In the genomic region with DNA sequence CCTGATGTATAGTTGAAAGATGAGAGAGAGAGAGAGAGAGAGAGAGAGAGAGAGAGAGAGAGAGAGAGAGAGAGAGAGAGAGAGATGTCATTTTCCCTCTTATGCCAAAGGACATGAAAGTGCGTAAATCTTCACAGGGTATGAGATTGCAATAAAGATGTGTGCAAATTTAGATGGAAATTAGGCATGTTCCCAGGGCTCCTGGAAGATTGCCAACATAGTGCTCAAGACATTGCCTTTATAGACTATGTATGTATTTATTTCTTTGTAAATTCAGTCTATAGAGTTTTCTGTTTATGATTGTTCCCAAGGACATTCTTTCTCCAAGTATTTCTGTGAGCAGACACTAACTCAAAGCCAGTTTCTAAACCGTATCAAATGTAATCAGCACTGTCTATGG, we compare ENCODE assay signal across 16 mouse cellular contexts.
DNase-seq lines count a peak whose midpoint lies in the region; ATAC-seq and TF ChIP-seq lines count a peak whose summit lies in the region.
"Had no signal": no experiment of that assay in that cellular context is flagged by ENCODE, and none has a peak within 500 bp of the region (broad histone marks: within the 10 kb centered on the region; RNA-seq: fewer than 3 reads in every experiment).

No protein-coding gene starts in this region.

- no peak for TF ChIP-seq POLR2A in brain, embryonic 14.5 days (IDR thresholded peaks at IDR 0.05; ENCODE audit: borderline replicate concordance, extremely low read depth, insufficient read depth, insufficient read length, poor library complexity, severe bottlenecking)

- H3K9me3 ChIP-seq in embryonic facial prominence, embryonic 14.5 days (ENCODE audit: control insufficient read depth, low read length) = no peaks in the 10 kb centered on the region
- no peaks in the 10 kb centered on the region for H3K9me3 ChIP-seq in embryonic facial prominence, embryonic 10.5 days
- H3K9me3 ChIP-seq in lung, embryonic 14.5 days (ENCODE audit: low read depth, low read length) = no peaks in the 10 kb centered on the region
- H3K9me3 ChIP-seq: embryonic facial prominence, embryonic 13.5 days; forebrain, embryonic 13.5 days had no signal

- no peak for ATAC-seq in embryonic facial prominence, embryonic 14.5 days (ENCODE audit: low read depth)
- no peak for ATAC-seq in lung, embryonic 14.5 days (ENCODE audit: insufficient read depth)
- ATAC-seq: forebrain, embryonic 13.5 days; forebrain, embryonic 16.5 days had no signal

- no peaks in the 10 kb centered on the region for H3K36me3 ChIP-seq in embryonic facial prominence, embryonic 14.5 days (ENCODE audit: control insufficient read depth, insufficient read depth, low read length)
- H3K36me3 ChIP-seq in embryonic facial prominence, embryonic 10.5 days (replicated peaks) = no peaks in the 10 kb centered on the region
- H3K36me3 ChIP-seq in lung, embryonic 14.5 days (ENCODE audit: insufficient read depth) = no peaks in the 10 kb centered on the region
- H3K36me3 ChIP-seq: embryonic facial prominence, embryonic 13.5 days had no signal

- no peak overlapping the region for H3K27ac ChIP-seq in embryonic facial prominence, embryonic 14.5 days (replicated peaks; ENCODE audit: low read depth, low read length)
- H3K27ac ChIP-seq in embryonic facial prominence, embryonic 10.5 days (replicated peaks) = no peak overlapping the region
- no peak overlapping the region for H3K27ac ChIP-seq in lung, embryonic 14.5 days (ENCODE audit: low read depth)
- H3K27ac ChIP-seq: embryonic facial prominence, embryonic 13.5 days; forebrain, embryonic 13.5 days had no signal

- H3K4me1 ChIP-seq in embryonic facial prominence, embryonic 14.5 days (ENCODE audit: control insufficient read depth, insufficient read depth, low read length) = no peaks in the 10 kb centered on the region
- no peaks in the 10 kb centered on the region for H3K4me1 ChIP-seq in embryonic facial prominence, embryonic 10.5 days
- H3K4me1 ChIP-seq in lung, embryonic 14.5 days (ENCODE audit: insufficient read depth) = no peaks in the 10 kb centered on the region
- H3K4me1 ChIP-seq: embryonic facial prominence, embryonic 13.5 days; forebrain, embryonic 13.5 days had no signal

- no peak overlapping the region for H3K4me3 ChIP-seq in embryonic facial prominence, embryonic 14.5 days (ENCODE audit: low read depth, low read length)
- H3K4me3 ChIP-seq in embryonic facial prominence, embryonic 10.5 days = no peak overlapping the region
- no peak overlapping the region for H3K4me3 ChIP-seq in lung, embryonic 14.5 days (ENCODE audit: low read depth, low read length)
- H3K4me3 ChIP-seq: embryonic facial prominence, embryonic 13.5 days; forebrain, embryonic 13.5 days had no signal

- TF ChIP-seq CTCF in lung, embryonic 14.5 days (IDR thresholded peaks at IDR 0.05; ENCODE audit: low read depth) = no peak
- no peak for TF ChIP-seq CTCF in brain, embryonic 14.5 days (IDR thresholded peaks at IDR 0.05; ENCODE audit: borderline replicate concordance, extremely low read depth, insufficient read depth, insufficient read length)

- H3K4me2 ChIP-seq in embryonic facial prominence, embryonic 14.5 days (ENCODE audit: low read depth, low read length) = no peak overlapping the region
- no peak overlapping the region for H3K4me2 ChIP-seq in lung, embryonic 14.5 days
- H3K4me2 ChIP-seq: embryonic facial prominence, embryonic 13.5 days; forebrain, embryonic 13.5 days had no signal

- peak; percentile 13 for DNase-seq in embryonic facial prominence, embryonic 14.5 days (ENCODE audit: low spot score)
- no peak for DNase-seq in embryonic facial prominence, embryonic 10.5 days (ENCODE audit: low spot score)
- DNase-seq in lung, embryonic 14.5 days = peak; percentile 51
- DNase-seq in lung, postnatal 25 days (ENCODE audit: low spot score) = no peak
- peak; percentile 56 for DNase-seq in brain, embryonic 14.5 days (ENCODE audit: low read depth)
- no peak for DNase-seq in layer of hippocampus, adult 9-11 months
- DNase-seq: adrenal gland, adult 2 months; adrenal gland, postnatal 10 days; adrenal gland, postnatal 25 days; cerebellum, adult 11-12 months; cerebellum, adult 2 months; cerebellum, adult 9-10 months; cerebellum, postnatal 25 days had no signal

- WGBS in embryonic facial prominence, embryonic 14.5 days = 72% methylated on average over 2 of the region's 2 CpGs
- 89% methylated on average over 2 of the region's 2 CpGs for WGBS in embryonic facial prominence, embryonic 10.5 days
- WGBS in lung, embryonic 14.5 days = 77% methylated on average over 2 of the region's 2 CpGs

- no peaks in the 10 kb centered on the region for H3K27me3 ChIP-seq in embryonic facial prominence, embryonic 14.5 days (replicated peaks; ENCODE audit: control insufficient read depth, insufficient read depth, low read length)
- no peaks in the 10 kb centered on the region for H3K27me3 ChIP-seq in embryonic facial prominence, embryonic 10.5 days (replicated peaks; ENCODE audit: low read depth, poor library complexity, severe bottlenecking)
- H3K27me3 ChIP-seq in lung, embryonic 14.5 days (ENCODE audit: insufficient read depth, low read length) = no peaks in the 10 kb centered on the region
- H3K27me3 ChIP-seq: embryonic facial prominence, embryonic 13.5 days; forebrain, embryonic 13.5 days had no signal

- no peak overlapping the region for H3K9ac ChIP-seq in embryonic facial prominence, embryonic 14.5 days (ENCODE audit: low read depth, low read length)
- no peak overlapping the region for H3K9ac ChIP-seq in lung, embryonic 14.5 days
- H3K9ac ChIP-seq: embryonic facial prominence, embryonic 13.5 days; forebrain, embryonic 13.5 days had no signal

Comparison
In these comparisons a context has a peak if more than half of its experiments do, and no peak if none do; other contexts are left out.
1. DNase-seq: peak in embryonic facial prominence, embryonic 14.5 days (single experiment), lung, embryonic 14.5 days (single experiment) and brain, embryonic 14.5 days (single experiment); none in embryonic facial prominence, embryonic 10.5 days (single experiment), lung, postnatal 25 days (single experiment) and layer of hippocampus, adult 9-11 months (single experiment).